Mouse (Mus musculus): ENCODE data around the gene Acads. TPM values are rescaled to one million over a fixed set of nuclear protein-coding genes. Genes with fewer than 3 reads are reported as not detected.
A peak's percentile ranks its signal among the peaks of the same experiment; 100 is the strongest.

Gene Acads
- polyA plus RNA-seq, 1 experiment = 82.1 TPM

- TF ChIP-seq MAX (IDR thresholded peaks at IDR 0.05; ENCODE audit: low read depth) = no peak
- TF ChIP-seq USF1 (IDR thresholded peaks at IDR 0.05; ENCODE audit: low read depth) = no peak
- no peak for TF ChIP-seq CEBPB (IDR thresholded peaks at IDR 0.05; ENCODE audit: insufficient read depth, poor library complexity, severe bottlenecking)
- TF ChIP-seq MYOG (IDR thresholded peaks at IDR 0.05; ENCODE audit: control insufficient read depth in 1 of 3, insufficient read depth in 1 of 3, insufficient read length in 2 of 3, low read depth in 2 of 3) = no peak
- no peak for TF ChIP-seq TCF12 (IDR thresholded peaks at IDR 0.05; ENCODE audit: insufficient read depth, poor library complexity, severe bottlenecking)
- no peak for TF ChIP-seq MYOD1 (IDR thresholded peaks at IDR 0.05; ENCODE audit: control insufficient read depth in 1 of 3, insufficient read length in 2 of 3, low read depth in 2 of 3)
- TF ChIP-seq POLR2AphosphoS2 (IDR thresholded peaks at IDR 0.05; ENCODE audit: insufficient read length, low read depth) = no peak
Measured at GRCm38 (mm10) chr5:115126578-115127312, 7.6 kb upstream of the Acads start.

GRCm38 (mm10) chr5:115125211-115125871 is 6.2 kb upstream of the Acads start:
- Histone ChIP-seq H3ac (ENCODE audit: control insufficient read depth, insufficient read length) (no peak overlapping the region), H3K36me3 (ENCODE audit: control insufficient read depth, insufficient read depth) (peaks cover 21% of the 10 kb centered on the region), H3K27me3 (ENCODE audit: control insufficient read depth, insufficient read depth, insufficient read length) (no peaks in the 10 kb centered on the region), H3K4me3 (no peak overlapping the region), H3K79me2 (ENCODE audit: control insufficient read depth, insufficient read depth) (no peaks in the 10 kb centered on the region), H3K4me2 (ENCODE audit: low read depth) (no peak overlapping the region)
- TF ChIP-seq MAX (IDR thresholded peaks at IDR 0.05; ENCODE audit: low read depth) = no peak
- TF ChIP-seq MYOD1 (IDR thresholded peaks at IDR 0.05; ENCODE audit: control insufficient read depth in 1 of 3, insufficient read length in 2 of 3, low read depth in 2 of 3) = peak in 1 of 3 experiments; percentile 38

More at GRCm38 (mm10) chr5:115126578-115127312, 7.6 kb upstream of the Acads start:
- Histone ChIP-seq H3K36me3 (ENCODE audit: control insufficient read depth, insufficient read depth) (peaks cover 21% of the 10 kb centered on the region), H3K79me2 (ENCODE audit: control insufficient read depth, insufficient read depth) (no peaks in the 10 kb centered on the region), H3K27me3 (ENCODE audit: control insufficient read depth, insufficient read depth, insufficient read length) (no peaks in the 10 kb centered on the region), H3K4me2 (ENCODE audit: low read depth) (no peak overlapping the region), H3K4me3 (no peak overlapping the region), H3ac (ENCODE audit: control insufficient read depth, insufficient read length) (no peak overlapping the region)

- peaks cover 21% of the 10 kb centered on the region for H3K36me3 ChIP-seq (ENCODE audit: control insufficient read depth, insufficient read depth)
Measured at GRCm38 (mm10) chr5:115124690-115125089, 5.5 kb upstream of the Acads start.

GRCm38 (mm10) chr5:115120978-115121377 is 1.8 kb upstream of the Acads start:
- TF ChIP-seq TCF12 (IDR thresholded peaks at IDR 0.05; ENCODE audit: insufficient read depth, poor library complexity, severe bottlenecking) = no peak
- TF ChIP-seq CEBPB (IDR thresholded peaks at IDR 0.05; ENCODE audit: insufficient read depth, poor library complexity, severe bottlenecking) = no peak
- no peak for TF ChIP-seq USF1 (IDR thresholded peaks at IDR 0.05; ENCODE audit: low read depth)
- TF ChIP-seq MAX (IDR thresholded peaks at IDR 0.05; ENCODE audit: low read depth) = no peak
- TF ChIP-seq TCF3 (IDR thresholded peaks at IDR 0.05; ENCODE audit: insufficient read length, low read depth) = no peak
- TF ChIP-seq MYOG (IDR thresholded peaks at IDR 0.05; ENCODE audit: control insufficient read depth in 1 of 3, insufficient read depth in 1 of 3, insufficient read length in 2 of 3, low read depth in 2 of 3) = no peak
- TF ChIP-seq POLR2A (IDR thresholded peaks at IDR 0.05; ENCODE audit: insufficient read length, low read depth) = no peak
- TF ChIP-seq E2F4 (IDR thresholded peaks at IDR 0.05; ENCODE audit: insufficient read depth) = no peak
- TF ChIP-seq SRF (IDR thresholded peaks at IDR 0.05; ENCODE audit: control insufficient read depth, insufficient read length, low read depth) = no peak
- no peak for TF ChIP-seq MYOD1 (IDR thresholded peaks at IDR 0.05; ENCODE audit: control insufficient read depth in 1 of 3, insufficient read length in 2 of 3, low read depth in 2 of 3)
- TF ChIP-seq POLR2AphosphoS2 (IDR thresholded peaks at IDR 0.05; ENCODE audit: insufficient read length, low read depth) = no peak
- no peak for TF ChIP-seq REST (IDR thresholded peaks at IDR 0.05; ENCODE audit: insufficient read depth, insufficient read length)
- H3K36me3 ChIP-seq (ENCODE audit: control insufficient read depth, insufficient read depth) = peaks cover 6% of the 10 kb centered on the region

More at GRCm38 (mm10) chr5:115124690-115125089, 5.5 kb upstream of the Acads start:
- Histone ChIP-seq H3K4me2 (ENCODE audit: low read depth) (no peak overlapping the region), H3K79me2 (ENCODE audit: control insufficient read depth, insufficient read depth) (no peaks in the 10 kb centered on the region), H3K27me3 (ENCODE audit: control insufficient read depth, insufficient read depth, insufficient read length) (no peaks in the 10 kb centered on the region), H3ac (ENCODE audit: control insufficient read depth, insufficient read length) (no peak overlapping the region), H3K4me3 (no peak overlapping the region)
- no peak for TF ChIP-seq E2F4 (IDR thresholded peaks at IDR 0.05; ENCODE audit: insufficient read depth)
- TF ChIP-seq USF1 (IDR thresholded peaks at IDR 0.05; ENCODE audit: low read depth) = no peak
- TF ChIP-seq TCF12 (IDR thresholded peaks at IDR 0.05; ENCODE audit: insufficient read depth, poor library complexity, severe bottlenecking) = no peak
- no peak for TF ChIP-seq POLR2AphosphoS2 (IDR thresholded peaks at IDR 0.05; ENCODE audit: insufficient read length, low read depth)
- TF ChIP-seq CEBPB (IDR thresholded peaks at IDR 0.05; ENCODE audit: insufficient read depth, poor library complexity, severe bottlenecking) = no peak
- TF ChIP-seq REST (IDR thresholded peaks at IDR 0.05; ENCODE audit: insufficient read depth, insufficient read length) = no peak
- TF ChIP-seq MAX (IDR thresholded peaks at IDR 0.05; ENCODE audit: low read depth) = no peak
- no peak for TF ChIP-seq MYOG (IDR thresholded peaks at IDR 0.05; ENCODE audit: control insufficient read depth in 1 of 3, insufficient read depth in 1 of 3, insufficient read length in 2 of 3, low read depth in 2 of 3)

GRCm38 (mm10) chr5:115117467-115117866 is 1.7 kb downstream of the Acads start:
- Histone ChIP-seq H3K27me3 (ENCODE audit: control insufficient read depth, insufficient read depth, insufficient read length) (no peaks in the 10 kb centered on the region), H3K4me3 (no peak overlapping the region), H3K36me3 (ENCODE audit: control insufficient read depth, insufficient read depth) (peaks cover 3% of the 10 kb centered on the region), H3K4me2 (ENCODE audit: low read depth) (no peak overlapping the region), H3K79me2 (ENCODE audit: control insufficient read depth, insufficient read depth) (peaks cover 21% of the 10 kb centered on the region), H3ac (ENCODE audit: control insufficient read depth, insufficient read length) (no peak overlapping the region)
- no peak for TF ChIP-seq TCF3 (IDR thresholded peaks at IDR 0.05; ENCODE audit: insufficient read length, low read depth)
- no peak for TF ChIP-seq CEBPB (IDR thresholded peaks at IDR 0.05; ENCODE audit: insufficient read depth, poor library complexity, severe bottlenecking)
- no peak for TF ChIP-seq MAX (IDR thresholded peaks at IDR 0.05; ENCODE audit: low read depth)
- no peak for TF ChIP-seq REST (IDR thresholded peaks at IDR 0.05; ENCODE audit: insufficient read depth, insufficient read length)
- no peak for TF ChIP-seq MYOD1 (IDR thresholded peaks at IDR 0.05; ENCODE audit: control insufficient read depth in 1 of 3, insufficient read length in 2 of 3, low read depth in 2 of 3)
- TF ChIP-seq USF1 (IDR thresholded peaks at IDR 0.05; ENCODE audit: low read depth) = no peak
- no peak for TF ChIP-seq MYOG (IDR thresholded peaks at IDR 0.05; ENCODE audit: control insufficient read depth in 1 of 3, insufficient read depth in 1 of 3, insufficient read length in 2 of 3, low read depth in 2 of 3)
- TF ChIP-seq SRF (IDR thresholded peaks at IDR 0.05; ENCODE audit: control insufficient read depth, insufficient read length, low read depth) = no peak
- TF ChIP-seq POLR2AphosphoS2 (IDR thresholded peaks at IDR 0.05; ENCODE audit: insufficient read length, low read depth) = no peak
- no peak for TF ChIP-seq POLR2A (IDR thresholded peaks at IDR 0.05; ENCODE audit: insufficient read length, low read depth)
- TF ChIP-seq E2F4 (IDR thresholded peaks at IDR 0.05; ENCODE audit: insufficient read depth) = no peak
- no peak for TF ChIP-seq TCF12 (IDR thresholded peaks at IDR 0.05; ENCODE audit: insufficient read depth, poor library complexity, severe bottlenecking)

More at GRCm38 (mm10) chr5:115120978-115121377, 1.8 kb upstream of the Acads start:
- peaks cover 21% of the 10 kb centered on the region for H3K79me2 ChIP-seq (ENCODE audit: control insufficient read depth, insufficient read depth)
- peak overlapping the region; percentile 40 for H3K4me3 ChIP-seq
- H3K27me3 ChIP-seq (ENCODE audit: control insufficient read depth, insufficient read depth, insufficient read length) = no peaks in the 10 kb centered on the region
- H3ac ChIP-seq (ENCODE audit: control insufficient read depth, insufficient read length) = no peak overlapping the region
- H3K4me2 ChIP-seq (ENCODE audit: low read depth) = no peak overlapping the region
